Mouse (Mus musculus) heart, embryonic 11.5 days (tissue): ENCODE results near the gene Aox4. TPM values are rescaled to one million over a fixed set of nuclear protein-coding genes. Genes with fewer than 3 reads are reported as not detected.

Experiments used
- ATAC-seq: fragments of 200-750 bp; cut with Nextera tagmentation; replicated peaks from 2 replicates; pipeline ENCODE4 v1.8.0; 2017; ENCODE audit warnings: moderate library complexity; ENCODE audit not compliant: insufficient number of reproducible peaks, low FRiP score, low TSS enrichment
- H3K27ac ChIP-seq: fragments of 300-500 bp; sonication (generic); 2 replicates; pipeline ENCODE4 v1.5.1; 2014; ENCODE audit warnings: mild to moderate bottlenecking, low read depth, low read length
- H3K27me3 ChIP-seq: fragments of 300-500 bp; sonication (generic); 2 replicates; pipeline ENCODE4 v1.6.1; 2014; ENCODE audit warnings: mild to moderate bottlenecking, low read length, mixed read lengths; ENCODE audit not compliant: control insufficient read depth, insufficient read depth
- H3K36me3 ChIP-seq: fragments of 300-500 bp; sonication (generic); 2 replicates; pipeline ENCODE4 v1.6.1; 2014; ENCODE audit warnings: mild to moderate bottlenecking, low read length, moderate library complexity, mixed read lengths; ENCODE audit not compliant: control insufficient read depth, insufficient read depth
- H3K4me1 ChIP-seq: fragments of 300-500 bp; sonication (generic); 2 replicates; pipeline ENCODE4 v1.6.1; 2014; ENCODE audit warnings: low read length; ENCODE audit not compliant: control insufficient read depth, insufficient read depth
- H3K4me2 ChIP-seq: fragments of 300-500 bp; sonication (generic); 2 replicates; pipeline ENCODE4 v1.6.1; 2014; ENCODE audit warnings: mild to moderate bottlenecking, moderate library complexity
- H3K4me3 ChIP-seq: fragments of 300-500 bp; sonication (generic); 2 replicates; pipeline ENCODE4 v1.5.1; 2014; ENCODE audit warnings: low read depth, low read length
- H3K9ac ChIP-seq: fragments of 300-500 bp; sonication (generic); 2 replicates; pipeline ENCODE4 v1.6.1; 2014; ENCODE audit warnings: mild to moderate bottlenecking, low read depth, low read length, moderate library complexity
- H3K9me3 ChIP-seq: fragments of 300-500 bp; sonication (generic); replicated peaks from 2 replicates; pipeline ENCODE4 v1.6.1; 2016; ENCODE audit warnings: low read length; ENCODE audit not compliant: control insufficient read depth
- WGBS: fragments of 180-500 bp; shearing (Covaris S2); extraction: QIAGEN DNeasy Blood & Tissue Kit; methylation state at CpG from one replicate; pipeline ENCODE4 v1.1.7; 2014; ENCODE audit not compliant: insufficient replicate concordance; 5-methylcytosine and 5-hydroxymethylcytosine counted together
- polyA plus RNA-seq: library from polyadenylated mRNA; unstranded; fragments of >200 nt; fragmentation: Nextera tagmentation; extraction: Ambion mirVana; gene quantifications from 2 replicates; pipeline ENCODE4 v1.2.1, GENCODE M21; 2014

The Aox4 gene
- polyA plus RNA-seq, 1 experiment from 2014 or later: 1.4 TPM

- Histone ChIP-seq H3K36me3 (no peaks in the 10 kb centered on the region), H3K9ac (no peak overlapping the region), H3K4me1 (no peaks in the 10 kb centered on the region), H3K27ac (no peak overlapping the region), H3K27me3 (no peaks in the 10 kb centered on the region), H3K9me3 (no peaks in the 10 kb centered on the region), H3K4me3 (no peak overlapping the region), H3K4me2 (no peak overlapping the region)
- 80% methylated on average over 10 of the region's 10 CpGs for WGBS
- no peak for ATAC-seq
Observed at GRCm38 (mm10) chr1:58257195-58257991, 47.2 kb downstream of the Aox4 start.

- no peak for ATAC-seq
- no peaks in the 10 kb centered on the region for H3K4me1 ChIP-seq
- no peaks in the 10 kb centered on the region for H3K27me3 ChIP-seq
- no peak overlapping the region for H3K9ac ChIP-seq
- no peaks in the 10 kb centered on the region for H3K9me3 ChIP-seq
- H3K4me3 ChIP-seq: no peak overlapping the region
- H3K27ac ChIP-seq: no peak overlapping the region
- WGBS: 29% methylated on average over 3 of the region's 3 CpGs
- no peaks in the 10 kb centered on the region for H3K36me3 ChIP-seq
- no peak overlapping the region for H3K4me2 ChIP-seq
Observed at GRCm38 (mm10) chr1:58260311-58260710, 50.1 kb downstream of the Aox4 start.

GRCm38 (mm10) chr1:58268231-58268630, 58.0 kb downstream of the Aox4 start:
- Histone ChIP-seq H3K4me2 (no peak overlapping the region), H3K4me3 (no peak overlapping the region), H3K27ac (no peak overlapping the region), H3K4me1 (no peaks in the 10 kb centered on the region), H3K36me3 (no peaks in the 10 kb centered on the region), H3K9me3 (no peaks in the 10 kb centered on the region), H3K9ac (no peak overlapping the region), H3K27me3 (peaks cover 3% of the 10 kb centered on the region; the same call in 1 of the 2 replicates)
- no peak for ATAC-seq
- WGBS: 74% methylated on average over 2 of the region's 2 CpGs

- Histone ChIP-seq H3K9me3 (no peaks in the 10 kb centered on the region), H3K27ac (no peak overlapping the region), H3K9ac (no peak overlapping the region), H3K36me3 (no peaks in the 10 kb centered on the region), H3K4me1 (no peaks in the 10 kb centered on the region), H3K4me2 (no peak overlapping the region), H3K4me3 (no peak overlapping the region), H3K27me3 (peaks cover 3% of the 10 kb centered on the region; the same call in 1 of the 2 replicates)
- WGBS: 32% methylated on average over 6 of the region's 6 CpGs
- no peak for ATAC-seq
Observed at GRCm38 (mm10) chr1:58270807-58271569, 60.8 kb downstream of the Aox4 start.

GRCm38 (mm10) chr1:58275879-58276278, 65.7 kb downstream of the Aox4 start:
- no peaks in the 10 kb centered on the region for H3K9me3 ChIP-seq
- H3K36me3 ChIP-seq: no peaks in the 10 kb centered on the region
- no peak overlapping the region for H3K9ac ChIP-seq
- H3K4me1 ChIP-seq: no peaks in the 10 kb centered on the region
- WGBS: 32% methylated on average over 9 of the region's 9 CpGs
- ATAC-seq: no peak
- no peak overlapping the region for H3K4me2 ChIP-seq
- no peaks in the 10 kb centered on the region for H3K27me3 ChIP-seq
- H3K27ac ChIP-seq: no peak overlapping the region
- H3K4me3 ChIP-seq: no peak overlapping the region

GRCm38 (mm10) chr1:58278026-58278425, 67.8 kb downstream of the Aox4 start, which contains the start of gene Aox2:
Aox2 (plus strand) TSS chr1:58278326.
- no peak within 1 kb of the TSS for H3K9ac ChIP-seq
- no peak for ATAC-seq
- no peaks in the 10 kb centered on the region for H3K27me3 ChIP-seq
- H3K4me1 ChIP-seq: no peaks in the 10 kb centered on the region
- H3K36me3 ChIP-seq: no peaks in the 10 kb centered on the region
- H3K9me3 ChIP-seq: no peaks in the 10 kb centered on the region
- no peak within 1 kb of the TSS for H3K27ac ChIP-seq
- no peak within 1 kb of the TSS for H3K4me3 ChIP-seq
- 70% methylated on average over 5 of the region's 5 CpGs for WGBS
- H3K4me2 ChIP-seq: no peak within 1 kb of the TSS

- Histone ChIP-seq H3K36me3 (no peaks in the 10 kb centered on the region), H3K4me1 (no peaks in the 10 kb centered on the region), H3K27ac (no peak overlapping the region), H3K4me2 (no peak overlapping the region), H3K9me3 (no peaks in the 10 kb centered on the region), H3K9ac (no peak overlapping the region), H3K27me3 (no peaks in the 10 kb centered on the region), H3K4me3 (no peak overlapping the region)
- no peak for ATAC-seq
- 66% methylated on average over 7 of the region's 7 CpGs for WGBS
Observed at GRCm38 (mm10) chr1:58278513-58278912, 68.3 kb downstream of the Aox4 start.

GRCm38 (mm10) chr1:58280381-58280780, 70.2 kb downstream of the Aox4 start:
- Histone ChIP-seq H3K27me3 (no peaks in the 10 kb centered on the region; the same call in 1 of the 2 replicates), H3K36me3 (no peaks in the 10 kb centered on the region), H3K4me2 (no peak overlapping the region), H3K9ac (no peak overlapping the region), H3K27ac (no peak overlapping the region), H3K4me1 (no peaks in the 10 kb centered on the region), H3K9me3 (no peaks in the 10 kb centered on the region), H3K4me3 (no peak overlapping the region)
- 62% methylated on average over 4 of the region's 4 CpGs for WGBS
- ATAC-seq: no peak
